Mouse (Mus musculus) midbrain, embryonic 16.5 days (tissue): ENCODE measurements around the gene Rnf144a. TPM values are rescaled to one million over a fixed set of nuclear protein-coding genes. Genes with fewer than 3 reads are reported as not detected.

ENCODE experiments used
- ATAC-seq: fragments of 200-750 bp; cut with Nextera tagmentation; 2 replicates; pipeline ENCODE4 v1.8.0; 2017; ENCODE audit warnings: moderate TSS enrichment
- H3K27ac ChIP-seq: fragments of 300-500 bp; sonication (generic); 2 replicates; pipeline ENCODE4 v1.5.1; 2014; ENCODE audit warnings: mild to moderate bottlenecking, low read length, mixed read lengths
- H3K27me3 ChIP-seq: fragments of 300-500 bp; sonication (generic); 2 replicates; pipeline ENCODE4 v1.6.1; 2014; ENCODE audit warnings: low read depth, low read length, mixed read lengths; ENCODE audit not compliant: control insufficient read depth, insufficient read depth
- H3K36me3 ChIP-seq: fragments of 300-500 bp; sonication (generic); 2 replicates; pipeline ENCODE4 v1.6.1; 2014; ENCODE audit warnings: mild to moderate bottlenecking, low read length, moderate library complexity, mixed read lengths; ENCODE audit not compliant: control insufficient read depth, insufficient read depth
- H3K4me1 ChIP-seq: fragments of 300-500 bp; sonication (generic); 2 replicates; pipeline ENCODE4 v1.6.1; 2014; ENCODE audit warnings: mild to moderate bottlenecking, low read length, mixed read lengths; ENCODE audit not compliant: control insufficient read depth, insufficient read depth
- H3K4me2 ChIP-seq: fragments of 300-500 bp; sonication (generic); 2 replicates; pipeline ENCODE4 v1.6.1; 2014; ENCODE audit warnings: mild to moderate bottlenecking, low read length, mixed read lengths
- H3K4me3 ChIP-seq: fragments of 300-500 bp; sonication (generic); 2 replicates; pipeline ENCODE4 v1.5.1; 2014; ENCODE audit warnings: low read depth, mild to moderate bottlenecking, low read length, moderate library complexity, mixed read lengths
- H3K9ac ChIP-seq: fragments of 300-500 bp; sonication (generic); 2 replicates; pipeline ENCODE4 v1.6.1; 2014; ENCODE audit warnings: low read depth, low read length, mixed read lengths
- H3K9me3 ChIP-seq: fragments of 300-500 bp; sonication (generic); replicated peaks from 2 replicates; pipeline ENCODE4 v1.6.1; 2014; ENCODE audit warnings: mild to moderate bottlenecking, low read length, mixed read lengths; ENCODE audit not compliant: control insufficient read depth, poor library complexity, severe bottlenecking
- WGBS: fragments of 180-500 bp; shearing (Covaris S2); extraction: QIAGEN DNeasy Blood & Tissue Kit; methylation state at CpG from one replicate; pipeline ENCODE4 v1.1.7; 2014; 5-methylcytosine and 5-hydroxymethylcytosine counted together
- polyA plus RNA-seq: library from polyadenylated mRNA; unstranded; fragments of >200 nt; fragmentation: Nextera tagmentation; extraction: Ambion mirVana; gene quantifications from 2 replicates; pipeline ENCODE4 v1.2.1, GENCODE M21; 2015

Gene Rnf144a
- polyA plus RNA-seq, 1 experiment from 2014 or later = 25.7 TPM

GRCm38 (mm10) chr12:26414451-26415103 lies 477 bp downstream of the Rnf144a start:
- H3K27me3 ChIP-seq = no peaks in the 10 kb centered on the region
- peak overlapping the region; percentile 80 for H3K4me3 ChIP-seq
- H3K36me3 ChIP-seq = no peaks in the 10 kb centered on the region
- peak overlapping the region; percentile 95 for H3K9ac ChIP-seq
- peak; percentile 88 for ATAC-seq
- WGBS = under 1% methylated on average over 64 of the region's 64 CpGs
- no peaks in the 10 kb centered on the region for H3K9me3 ChIP-seq
- H3K4me2 ChIP-seq = peak overlapping the region; percentile 57
- peaks cover 26% of the 10 kb centered on the region for H3K4me1 ChIP-seq
- H3K27ac ChIP-seq = peak overlapping the region; percentile 86

- WGBS = 7% methylated on average over 8 of the region's 8 CpGs
Observed at GRCm38 (mm10) chr12:26413961-26414411, 1.1 kb downstream of the Rnf144a start.

GRCm38 (mm10) chr12:26412802-26413201 lies 2.3 kb downstream of the Rnf144a start:
- no peaks in the 10 kb centered on the region for H3K9me3 ChIP-seq

More at GRCm38 (mm10) chr12:26413961-26414411, 1.1 kb downstream of the Rnf144a start:
- no peak; the same call in 1 of the 2 replicates for ATAC-seq
- no peak overlapping the region for H3K27ac ChIP-seq
- H3K4me1 ChIP-seq = peaks cover 26% of the 10 kb centered on the region
- H3K27me3 ChIP-seq = no peaks in the 10 kb centered on the region
- no peaks in the 10 kb centered on the region for H3K9me3 ChIP-seq
- peak overlapping the region; percentile 95 for H3K9ac ChIP-seq
- H3K36me3 ChIP-seq = no peaks in the 10 kb centered on the region
- peak overlapping the region; percentile 57 for H3K4me2 ChIP-seq
- H3K4me3 ChIP-seq = peak overlapping the region; percentile 80

GRCm38 (mm10) chr12:26411841-26412450 lies 3.1 kb downstream of the Rnf144a start:
- no peak overlapping the region for H3K4me3 ChIP-seq
- ATAC-seq = no peak
- H3K27me3 ChIP-seq = no peaks in the 10 kb centered on the region
- peaks cover 26% of the 10 kb centered on the region for H3K4me1 ChIP-seq
- H3K27ac ChIP-seq = no peak overlapping the region
- H3K9ac ChIP-seq = no peak overlapping the region
- H3K4me2 ChIP-seq = peak overlapping the region; percentile 57
- H3K36me3 ChIP-seq = no peaks in the 10 kb centered on the region; the same call in 1 of the 2 replicates
- no peaks in the 10 kb centered on the region for H3K9me3 ChIP-seq
- WGBS = 71% methylated on average over 10 of the region's 10 CpGs

More at GRCm38 (mm10) chr12:26412802-26413201, 2.3 kb downstream of the Rnf144a start:
- WGBS = 67% methylated on average over 6 of the region's 6 CpGs
- Histone ChIP-seq H3K4me1 (peaks cover 26% of the 10 kb centered on the region), H3K36me3 (no peaks in the 10 kb centered on the region; the same call in 1 of the 2 replicates), H3K27me3 (no peaks in the 10 kb centered on the region), H3K9ac (no peak overlapping the region), H3K27ac (no peak overlapping the region), H3K4me2 (peak overlapping the region; percentile 57), H3K4me3 (0 out of 2 replicates have a peak overlapping the region, but pooled peaks have one; percentile 80)
- ATAC-seq = no peak

- Histone ChIP-seq H3K4me1 (peaks cover 29% of the 10 kb centered on the region), H3K9ac (no peak overlapping the region), H3K4me3 (no peak overlapping the region), H3K27me3 (no peaks in the 10 kb centered on the region), H3K27ac (no peak overlapping the region), H3K36me3 (no peaks in the 10 kb centered on the region; the same call in 1 of the 2 replicates), H3K9me3 (no peaks in the 10 kb centered on the region), H3K4me2 (no peak overlapping the region)
- 98% methylated on average over 3 of the region's 3 CpGs for WGBS
- no peak for ATAC-seq
Observed at GRCm38 (mm10) chr12:26410443-26410842, 4.6 kb downstream of the Rnf144a start.

GRCm38 (mm10) chr12:26408707-26409106 lies 6.3 kb downstream of the Rnf144a start:
- Histone ChIP-seq H3K4me1 (peaks cover 29% of the 10 kb centered on the region), H3K4me3 (no peak overlapping the region), H3K9ac (no peak overlapping the region), H3K27me3 (no peaks in the 10 kb centered on the region), H3K4me2 (no peak overlapping the region), H3K27ac (no peak overlapping the region), H3K9me3 (no peaks in the 10 kb centered on the region), H3K36me3 (no peaks in the 10 kb centered on the region; the same call in 1 of the 2 replicates)
- ATAC-seq = no peak
- 63% methylated on average over 9 of the region's 9 CpGs for WGBS

GRCm38 (mm10) chr12:26404781-26405702 lies 10.0 kb downstream of the Rnf144a start:
- H3K9me3 ChIP-seq = no peaks in the 10 kb centered on the region
- H3K4me2 ChIP-seq = no peak overlapping the region
- H3K27ac ChIP-seq = 0 out of 2 replicates have a peak overlapping the region, but pooled peaks have one; percentile 17
- ATAC-seq = no peak
- no peak overlapping the region for H3K9ac ChIP-seq
- no peak overlapping the region for H3K4me3 ChIP-seq
- H3K27me3 ChIP-seq = no peaks in the 10 kb centered on the region
- H3K4me1 ChIP-seq = peaks cover 5% of the 10 kb centered on the region
- H3K36me3 ChIP-seq = peaks cover 3% of the 10 kb centered on the region; the same call in 1 of the 2 replicates
- 76% methylated on average over 11 of the region's 11 CpGs for WGBS

GRCm38 (mm10) chr12:26403372-26404125 lies 11.5 kb downstream of the Rnf144a start:
- Histone ChIP-seq H3K4me2 (no peak overlapping the region), H3K27ac (no peak overlapping the region), H3K36me3 (peaks cover 3% of the 10 kb centered on the region; the same call in 1 of the 2 replicates), H3K4me1 (peaks cover 5% of the 10 kb centered on the region), H3K9ac (no peak overlapping the region), H3K9me3 (no peaks in the 10 kb centered on the region), H3K27me3 (no peaks in the 10 kb centered on the region), H3K4me3 (no peak overlapping the region)
- WGBS = 85% methylated on average over 16 of the region's 16 CpGs
- no peak for ATAC-seq
